Mouse (Mus musculus): Measurements from ENCODE around the gene Ankdd1a. TPM values are rescaled to one million over a fixed set of nuclear protein-coding genes. Genes with fewer than 3 reads are reported as not detected.

Ankdd1a gene
- total RNA-seq, 2 experiments from 2014 or later, result not detected

Other genes starting within 250 kb of the Ankdd1a start
- gene Clpx, start 225.9 kb downstream of the Ankdd1a start, total RNA-seq (2015), result 24.8 and 26.4 TPM in 2 replicates
- 46.6 and 51.4 TPM in 2 replicates for gene Clpx, start 225.9 kb downstream of the Ankdd1a start, total RNA-seq (2017)
- 16.8 and 20.1 TPM in 2 replicates for gene Pdcd7, start 174.1 kb downstream of the Ankdd1a start, total RNA-seq (2015)
- gene Pdcd7, start 174.1 kb downstream of the Ankdd1a start, total RNA-seq (2017), result 18.2 and 28.5 TPM in 2 replicates
- not detected in 2 replicates for gene Ubap1l, start 159.2 kb downstream of the Ankdd1a start, total RNA-seq (2015)
- 0.57 TPM in 1 of 2 replicates, not detected in the other for gene Ubap1l, start 159.2 kb downstream of the Ankdd1a start, total RNA-seq (2017)
- 0.10 TPM in 1 of 2 replicates, not detected in the other for gene Kbtbd13, start 128.5 kb downstream of the Ankdd1a start, total RNA-seq (2015)
- gene Kbtbd13, start 128.5 kb downstream of the Ankdd1a start, total RNA-seq (2017), result 0.17 and 0.37 TPM in 2 replicates
- not detected in 2 replicates for gene Rasl12, start 121.7 kb downstream of the Ankdd1a start, total RNA-seq (2015)
- gene Rasl12, start 121.7 kb downstream of the Ankdd1a start, total RNA-seq (2017), result not detected in 2 replicates
- not detected in 2 replicates for gene Slc51b, start 97.2 kb downstream of the Ankdd1a start, total RNA-seq (2015)
- not detected in 2 replicates for gene Slc51b, start 97.2 kb downstream of the Ankdd1a start, total RNA-seq (2017)
- 26.6 and 27.2 TPM in 2 replicates for gene Mtfmt, start 84.4 kb downstream of the Ankdd1a start, total RNA-seq (2015)
- gene Mtfmt, start 84.4 kb downstream of the Ankdd1a start, total RNA-seq (2017), result 16.4 and 19.5 TPM in 2 replicates
- gene Spg21, start 59.2 kb downstream of the Ankdd1a start, total RNA-seq (2015), result 56.3 and 57.2 TPM in 2 replicates
- 62.7 and 75.8 TPM in 2 replicates for gene Spg21, start 59.2 kb downstream of the Ankdd1a start, total RNA-seq (2017)
- 17.9 and 19.0 TPM in 2 replicates for gene Plekho2, start 59.8 kb upstream of the Ankdd1a start, total RNA-seq (2015)
- gene Plekho2, start 59.8 kb upstream of the Ankdd1a start, total RNA-seq (2017), result 12.8 and 15.3 TPM in 2 replicates
- 8.1 and 8.4 TPM in 2 replicates for gene Pif1, start 67.0 kb upstream of the Ankdd1a start, total RNA-seq (2015)
- gene Pif1, start 67.0 kb upstream of the Ankdd1a start, total RNA-seq (2017), result 12.0 and 14.5 TPM in 2 replicates
- gene Rbpms2, start 109.5 kb upstream of the Ankdd1a start, total RNA-seq (2015), result 0.15 and 0.20 TPM in 2 replicates
- 0.41 TPM in 1 of 2 replicates, not detected in the other for gene Rbpms2, start 109.5 kb upstream of the Ankdd1a start, total RNA-seq (2017)
- 8.3 and 15.7 TPM in 2 replicates for gene Oaz2, start 147.8 kb upstream of the Ankdd1a start, total RNA-seq (2015)
- gene Oaz2, start 147.8 kb upstream of the Ankdd1a start, total RNA-seq (2017), result 34.4 and 37.3 TPM in 2 replicates

All from megakaryocyte progenitor cell, adult 5-6 weeks (primary cell).